Mouse (Mus musculus) forebrain, embryonic 12.5 days (tissue): ENCODE measurements around the gene 4930426L09Rik. TPM values are rescaled to one million over a fixed set of nuclear protein-coding genes. Genes with fewer than 3 reads are reported as not detected.

Experiments
- ATAC-seq: fragments of 200-750 bp; cut with Nextera tagmentation; 2 replicates; pipeline ENCODE4 v1.8.0; 2017; ENCODE audit warnings: moderate TSS enrichment; ENCODE audit not compliant: low FRiP score
- H3K27ac ChIP-seq: fragments of 300-500 bp; sonication (generic); 2 replicates; pipeline ENCODE4 v1.5.1; 2016; ENCODE audit warnings: mild to moderate bottlenecking
- H3K27me3 ChIP-seq: fragments of 300-500 bp; sonication (generic); 2 replicates; pipeline ENCODE4 v1.6.1; 2016; ENCODE audit warnings: mild to moderate bottlenecking
- H3K36me3 ChIP-seq: fragments of 300-500 bp; sonication (generic); replicated peaks from 2 replicates; pipeline ENCODE4 v1.6.1; 2016; ENCODE audit warnings: mild to moderate bottlenecking
- H3K4me1 ChIP-seq: fragments of 300-500 bp; sonication (generic); 2 replicates; pipeline ENCODE4 v1.6.1; 2016
- H3K4me2 ChIP-seq: fragments of 300-500 bp; sonication (generic); 2 replicates; pipeline ENCODE4 v1.6.1; 2016; ENCODE audit warnings: mild to moderate bottlenecking, moderate library complexity
- H3K4me3 ChIP-seq: fragments of 300-500 bp; sonication (generic); replicated peaks from 2 replicates; pipeline ENCODE4 v1.5.1; 2016; ENCODE audit warnings: mild to moderate bottlenecking
- H3K9ac ChIP-seq: fragments of 300-500 bp; sonication (generic); 2 replicates; pipeline ENCODE4 v1.6.1; 2016; ENCODE audit warnings: mild to moderate bottlenecking
- H3K9me3 ChIP-seq: fragments of 300-500 bp; sonication (generic); 2 replicates; pipeline ENCODE4 v1.6.1; 2016
- WGBS: fragments of 180-500 bp; shearing (Covaris S2); methylation state at CpG from one replicate; pipeline ENCODE4 v1.1.7; 2016; 5-methylcytosine and 5-hydroxymethylcytosine counted together
- polyA plus RNA-seq: library from polyadenylated mRNA; unstranded; fragments of >200 nt; fragmentation: Nextera tagmentation; extraction: Ambion mirVana; gene quantifications from 2 replicates; pipeline ENCODE4 v1.2.1, GENCODE M21; 2016

The 4930426L09Rik gene
- polyA plus RNA-seq, 1 experiment from 2014 or later: 0.47 TPM

DNA sequence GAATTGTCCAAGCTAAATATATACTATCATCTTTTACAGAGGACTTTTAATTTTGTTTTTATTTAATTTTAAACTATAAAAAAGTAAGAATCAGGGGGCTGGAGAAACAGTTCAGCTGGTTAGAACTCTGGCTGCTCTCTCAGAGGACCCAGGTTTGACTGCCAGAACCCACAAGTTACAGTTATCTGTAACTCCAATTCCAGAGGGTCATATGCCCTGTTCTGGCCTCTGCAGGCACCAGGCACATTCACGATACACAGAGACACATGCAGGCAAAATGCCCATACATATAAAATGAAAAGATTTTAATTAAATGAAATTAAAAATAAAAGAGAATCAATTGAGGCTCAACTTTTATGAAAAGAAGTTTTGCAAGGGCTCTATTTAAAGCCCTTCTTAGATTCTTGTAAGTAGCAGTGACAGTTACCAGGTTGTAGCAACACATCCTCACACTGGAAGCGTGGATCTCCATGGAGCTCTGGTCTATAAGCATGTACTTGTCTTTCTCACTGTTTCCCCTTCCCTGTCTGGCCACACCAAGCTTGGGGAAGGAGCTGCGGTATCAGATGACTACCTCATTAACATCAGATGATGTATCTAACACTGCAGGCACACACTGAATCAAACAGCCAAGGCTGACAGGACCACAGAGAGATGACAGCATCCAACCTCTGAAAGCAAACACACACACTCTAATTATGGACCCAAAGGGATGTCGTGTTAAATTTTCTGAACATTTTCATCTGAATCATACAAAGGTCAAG, 23.1 kb upstream of the 4930426L09Rik start:
- Histone ChIP-seq H3K27ac (no peak overlapping the region), H3K4me3 (no peak overlapping the region), H3K4me1 (peaks cover 4% of the 10 kb centered on the region), H3K9me3 (0 out of 2 replicates have a peak, but pooled peaks cover 5% of the 10 kb centered on the region), H3K9ac (no peak overlapping the region), H3K36me3 (no peaks in the 10 kb centered on the region), H3K27me3 (no peaks in the 10 kb centered on the region), H3K4me2 (no peak overlapping the region)
- WGBS: 63% methylated on average over 4 of the region's 4 CpGs
- no peak for ATAC-seq

DNA sequence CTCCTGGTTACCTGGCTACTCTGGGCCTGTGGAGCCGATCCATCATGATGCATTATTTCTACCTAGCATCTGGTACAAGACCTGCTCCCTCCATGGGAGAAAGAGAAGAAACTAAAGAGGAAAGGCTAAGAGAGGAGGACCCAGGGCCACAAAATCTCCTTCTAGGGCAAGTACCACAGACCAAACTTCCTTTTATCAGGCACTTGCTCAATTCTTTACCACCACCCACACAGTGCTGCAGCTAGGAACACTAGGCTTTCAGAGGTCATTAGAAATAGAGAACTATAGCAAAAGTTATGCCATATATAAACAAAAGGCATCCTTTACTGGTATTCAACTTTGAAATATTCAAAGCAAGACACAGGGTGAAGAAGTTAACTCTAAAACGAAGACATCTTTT, 22.0 kb upstream of the 4930426L09Rik start:
- Histone ChIP-seq H3K9me3 (0 out of 2 replicates have a peak, but pooled peaks cover 5% of the 10 kb centered on the region), H3K27ac (no peak overlapping the region)

GRCm38 (mm10) chr2:18977201-18977805, 20.8 kb upstream of the 4930426L09Rik start:
- Histone ChIP-seq H3K4me1 (peaks cover 7% of the 10 kb centered on the region), H3K9me3 (0 out of 2 replicates have a peak, but pooled peaks cover 5% of the 10 kb centered on the region), H3K36me3 (no peaks in the 10 kb centered on the region), H3K27me3 (no peaks in the 10 kb centered on the region), H3K9ac (no peak overlapping the region), H3K4me2 (no peak overlapping the region), H3K27ac (no peak overlapping the region), H3K4me3 (no peak overlapping the region)
- no peak for ATAC-seq
- WGBS: 85% methylated on average over 10 of the region's 10 CpGs

More for the DNA sequence above, 22.0 kb upstream of the 4930426L09Rik start:
- Histone ChIP-seq H3K4me3 (no peak overlapping the region), H3K4me2 (no peak overlapping the region), H3K36me3 (no peaks in the 10 kb centered on the region), H3K27me3 (no peaks in the 10 kb centered on the region), H3K4me1 (peaks cover 4% of the 10 kb centered on the region), H3K9ac (no peak overlapping the region)
- 93% methylated on average over 2 of the region's 2 CpGs for WGBS
- no peak for ATAC-seq

DNA sequence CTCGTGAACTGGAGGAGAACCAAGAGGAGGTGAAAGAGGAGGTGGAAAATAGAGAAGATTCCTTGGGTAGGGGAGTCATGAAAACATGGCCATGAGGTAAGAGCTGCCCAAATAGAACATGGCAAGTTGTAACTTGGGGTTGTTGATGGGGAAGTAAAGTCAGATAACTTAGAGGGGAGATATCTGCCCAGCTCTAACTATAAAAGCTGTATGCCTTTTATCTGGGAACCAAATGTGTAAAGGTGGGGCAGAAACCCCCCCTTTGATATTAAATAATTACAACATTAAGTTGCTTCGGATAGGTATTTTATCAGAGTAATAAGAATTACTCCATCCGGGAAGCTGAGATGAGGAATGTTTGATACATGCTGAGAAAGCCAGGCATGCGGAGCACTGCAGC, 19.1 kb upstream of the 4930426L09Rik start:
- no peak for ATAC-seq
- Histone ChIP-seq H3K4me2 (no peak overlapping the region), H3K4me1 (peaks cover 7% of the 10 kb centered on the region), H3K9ac (no peak overlapping the region), H3K27me3 (no peaks in the 10 kb centered on the region), H3K9me3 (no peaks in the 10 kb centered on the region), H3K36me3 (no peaks in the 10 kb centered on the region), H3K27ac (no peak overlapping the region), H3K4me3 (no peak overlapping the region)
- 83% methylated on average over 4 of the region's 4 CpGs for WGBS

- Histone ChIP-seq H3K27ac (no peak overlapping the region), H3K4me2 (no peak overlapping the region)
- 79% methylated on average over 7 of the region's 7 CpGs for WGBS
These were observed 18.5 kb upstream of the 4930426L09Rik start for GRCm38 (mm10) chr2:18979675-18980074.

GRCm38 (mm10) chr2:18982581-18982980, 15.6 kb upstream of the 4930426L09Rik start:
- Histone ChIP-seq H3K4me3 (no peak overlapping the region), H3K9me3 (peaks cover 3% of the 10 kb centered on the region; the same call in 1 of the 2 replicates), H3K36me3 (no peaks in the 10 kb centered on the region), H3K27ac (no peak overlapping the region), H3K4me2 (no peak overlapping the region), H3K4me1 (0 out of 2 replicates have a peak, but pooled peaks cover 3% of the 10 kb centered on the region), H3K27me3 (no peaks in the 10 kb centered on the region), H3K9ac (no peak overlapping the region)
- 76% methylated on average over 6 of the region's 6 CpGs for WGBS
- ATAC-seq: no peak

More at GRCm38 (mm10) chr2:18979675-18980074, 18.5 kb upstream of the 4930426L09Rik start:
- no peak overlapping the region for H3K9ac ChIP-seq
- H3K27me3 ChIP-seq: no peaks in the 10 kb centered on the region
- H3K36me3 ChIP-seq: no peaks in the 10 kb centered on the region
- no peaks in the 10 kb centered on the region for H3K9me3 ChIP-seq
- H3K4me3 ChIP-seq: no peak overlapping the region
- ATAC-seq: no peak
- peaks cover 7% of the 10 kb centered on the region for H3K4me1 ChIP-seq

GRCm38 (mm10) chr2:18983546-18983945, 14.6 kb upstream of the 4930426L09Rik start:
- Histone ChIP-seq H3K36me3 (no peaks in the 10 kb centered on the region), H3K9ac (no peak overlapping the region), H3K4me2 (no peak overlapping the region), H3K4me3 (no peak overlapping the region), H3K4me1 (0 out of 2 replicates have a peak, but pooled peaks cover 3% of the 10 kb centered on the region), H3K9me3 (peaks cover 6% of the 10 kb centered on the region; the same call in 1 of the 2 replicates), H3K27ac (no peak overlapping the region), H3K27me3 (no peaks in the 10 kb centered on the region)
- ATAC-seq: no peak

DNA sequence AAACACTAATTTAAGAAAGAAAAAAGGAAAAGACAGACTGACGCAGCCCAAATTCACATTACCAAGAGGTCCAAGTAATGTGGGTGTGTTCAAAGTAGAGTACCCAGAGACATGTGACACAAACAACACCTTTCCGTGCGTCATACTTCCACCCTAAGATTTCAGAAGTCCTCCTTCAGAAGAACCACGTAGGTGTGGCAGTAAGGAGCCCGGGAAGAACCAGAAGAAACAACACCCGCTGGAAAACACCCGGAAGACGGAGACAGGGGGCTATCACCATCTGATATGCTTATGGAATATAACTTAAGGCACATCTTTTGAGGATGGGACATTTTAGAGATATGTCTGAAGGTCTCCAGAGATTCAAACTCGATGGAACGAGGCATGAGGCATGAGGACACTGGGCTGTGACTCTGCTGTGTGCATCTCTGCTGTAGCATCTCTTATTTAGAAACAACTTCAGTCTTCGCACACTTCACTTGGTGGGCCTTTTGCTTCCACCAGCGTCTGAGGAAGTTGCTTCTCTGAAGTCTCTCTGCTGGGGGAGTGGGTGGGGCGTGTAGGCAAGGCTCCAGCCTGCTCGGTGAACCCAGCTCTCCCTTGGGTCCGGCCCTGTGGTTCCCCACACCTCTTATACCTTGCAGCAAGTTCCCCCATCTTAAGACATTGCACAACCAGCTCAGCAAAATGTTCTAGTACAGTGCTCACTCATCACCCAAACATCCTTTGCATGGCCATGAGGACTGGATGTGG, 13.9 kb upstream of the 4930426L09Rik start:
- Histone ChIP-seq H3K4me2 (no peak overlapping the region), H3K27me3 (no peaks in the 10 kb centered on the region), H3K4me3 (no peak overlapping the region), H3K9me3 (peaks cover 6% of the 10 kb centered on the region; the same call in 1 of the 2 replicates), H3K27ac (no peak overlapping the region), H3K36me3 (no peaks in the 10 kb centered on the region), H3K9ac (no peak overlapping the region), H3K4me1 (0 out of 2 replicates have a peak, but pooled peaks cover 3% of the 10 kb centered on the region)
- ATAC-seq: no peak
- 95% methylated on average over 15 of the region's 15 CpGs for WGBS

DNA sequence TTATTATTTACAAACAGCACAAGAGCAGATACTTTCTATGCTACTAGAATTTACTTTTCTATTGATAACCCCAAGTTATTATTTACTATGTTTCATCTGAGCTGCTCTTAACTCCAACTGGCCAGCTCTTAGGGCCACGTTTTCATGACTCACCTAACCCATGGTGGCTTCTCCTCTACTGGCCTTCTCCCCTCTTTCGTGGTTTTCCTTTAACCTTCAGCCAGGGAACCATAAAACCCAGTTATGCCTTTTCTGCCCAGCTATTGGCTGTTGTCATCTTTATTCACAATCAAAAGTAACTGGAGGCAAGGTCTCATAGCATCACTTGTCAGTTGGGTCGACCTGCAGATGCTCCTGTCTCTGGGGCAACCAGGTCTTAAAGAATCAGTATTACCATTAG, 12.6 kb upstream of the 4930426L09Rik start:
- Histone ChIP-seq H3K4me3 (no peak overlapping the region), H3K9ac (no peak overlapping the region), H3K9me3 (peaks cover 6% of the 10 kb centered on the region; the same call in 1 of the 2 replicates), H3K4me2 (no peak overlapping the region), H3K4me1 (0 out of 2 replicates have a peak, but pooled peaks cover 3% of the 10 kb centered on the region), H3K27me3 (no peaks in the 10 kb centered on the region), H3K27ac (no peak overlapping the region), H3K36me3 (no peaks in the 10 kb centered on the region)
- ATAC-seq: no peak
- 83% methylated on average over 3 of the region's 3 CpGs for WGBS

GRCm38 (mm10) chr2:18988885-18989284, 9.3 kb upstream of the 4930426L09Rik start:
- Histone ChIP-seq H3K36me3 (no peaks in the 10 kb centered on the region), H3K27ac (no peak overlapping the region), H3K4me3 (no peak overlapping the region), H3K27me3 (no peaks in the 10 kb centered on the region), H3K9ac (no peak overlapping the region), H3K4me2 (no peak overlapping the region), H3K4me1 (no peaks in the 10 kb centered on the region), H3K9me3 (peaks cover 6% of the 10 kb centered on the region; the same call in 1 of the 2 replicates)
- WGBS: 86% methylated on average over 3 of the region's 3 CpGs
- no peak for ATAC-seq

DNA sequence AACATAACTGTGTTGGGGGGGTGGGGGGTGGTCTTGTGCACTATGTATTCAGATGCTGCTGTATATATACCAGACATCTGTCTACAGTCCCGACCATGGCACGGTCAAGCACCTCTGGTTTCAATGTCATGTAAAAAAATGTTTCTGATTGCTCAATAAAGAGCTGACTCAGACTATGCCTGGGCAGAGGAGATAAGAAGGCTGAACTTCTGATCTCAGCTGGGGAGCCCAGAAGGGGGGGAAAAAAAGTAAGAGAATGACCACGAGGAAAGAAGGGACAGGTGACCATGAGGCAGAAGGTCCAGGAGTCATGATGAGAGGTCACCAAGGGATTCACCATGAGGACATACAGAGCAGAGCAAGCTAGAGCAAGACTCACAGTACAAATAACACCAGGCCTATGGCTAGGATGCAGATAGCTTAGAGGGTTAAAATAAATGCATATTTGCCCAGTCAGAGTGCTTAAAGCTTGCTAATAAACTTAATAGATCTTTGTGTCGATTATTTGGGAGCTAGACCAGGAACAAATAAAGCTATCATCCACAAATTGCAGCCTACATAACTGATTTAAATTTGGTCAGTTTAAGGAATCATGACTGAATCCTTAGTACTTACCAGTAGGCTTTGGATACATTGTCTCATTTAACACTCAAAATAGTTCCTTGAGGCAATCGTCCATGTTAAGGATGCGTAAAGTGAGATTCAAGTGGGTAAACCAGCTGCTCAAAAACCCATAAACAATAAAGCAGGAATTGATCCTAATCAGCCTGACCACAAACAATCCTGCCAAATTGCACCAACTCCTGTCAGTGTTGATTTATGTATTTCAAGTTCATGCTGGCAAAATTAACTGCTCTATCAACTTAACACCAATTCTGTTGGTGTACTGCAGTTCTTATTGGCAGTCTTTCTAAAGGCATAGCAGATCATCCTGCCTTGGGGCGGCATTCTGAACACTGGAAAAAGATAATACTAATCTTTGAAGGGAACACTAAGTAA, 5.3 kb upstream of the 4930426L09Rik start:
- H3K27me3 ChIP-seq: 0 out of 2 replicates have a peak, but pooled peaks cover 6% of the 10 kb centered on the region
- peaks cover 15% of the 10 kb centered on the region for H3K4me1 ChIP-seq
- no peak overlapping the region for H3K9ac ChIP-seq
- no peak overlapping the region for H3K4me3 ChIP-seq
- no peak overlapping the region for H3K4me2 ChIP-seq
- H3K36me3 ChIP-seq: no peaks in the 10 kb centered on the region
- peaks cover under 1% of the 10 kb centered on the region; the same call in 1 of the 2 replicates for H3K9me3 ChIP-seq
- 84% methylated on average over 7 of the region's 7 CpGs for WGBS
- ATAC-seq: no peak
- H3K27ac ChIP-seq: no peak overlapping the region
